Mouse (Mus musculus): ENCODE results near the gene Synpo2l. TPM values are rescaled to one million over a fixed set of nuclear protein-coding genes. Genes with fewer than 3 reads are reported as not detected.
A peak's percentile ranks its signal among the peaks of the same experiment; 100 is the strongest.

Gene Synpo2l
- total RNA-seq, 2 experiments from 2014 or later, result 230 to 272 TPM

DNA sequence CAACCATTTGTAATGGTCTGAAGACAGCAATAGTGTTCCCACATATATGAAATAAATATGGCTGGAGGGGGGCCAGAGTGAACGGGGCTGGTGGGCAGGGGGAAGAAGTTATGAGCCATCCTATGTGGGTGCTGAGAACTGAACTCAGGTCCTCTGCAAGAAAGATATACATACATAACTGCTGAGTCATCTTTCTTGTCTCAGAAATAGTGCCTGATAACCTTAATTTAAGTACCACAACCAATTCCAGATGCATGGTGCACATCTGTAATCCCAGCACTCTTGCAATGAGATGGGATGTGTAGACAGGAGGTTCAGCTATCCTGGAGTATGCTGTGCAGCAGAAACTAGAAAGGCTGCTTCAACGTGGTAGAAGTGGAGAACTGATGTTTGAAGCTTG is 13.6 kb upstream of the Synpo2l start:
- no peak for DNase-seq

- no peak for DNase-seq
Observed at GRCm38 (mm10) chr14:20677906-20678305, 9.8 kb upstream of the Synpo2l start.

GRCm38 (mm10) chr14:20674064-20674833 is 6.1 kb upstream of the Synpo2l start, which contains the start of gene Sec24c:
Gene Sec24c, plus strand, starts transcription at chr14:20674308.
- peak; percentile 99 for DNase-seq

DNA sequence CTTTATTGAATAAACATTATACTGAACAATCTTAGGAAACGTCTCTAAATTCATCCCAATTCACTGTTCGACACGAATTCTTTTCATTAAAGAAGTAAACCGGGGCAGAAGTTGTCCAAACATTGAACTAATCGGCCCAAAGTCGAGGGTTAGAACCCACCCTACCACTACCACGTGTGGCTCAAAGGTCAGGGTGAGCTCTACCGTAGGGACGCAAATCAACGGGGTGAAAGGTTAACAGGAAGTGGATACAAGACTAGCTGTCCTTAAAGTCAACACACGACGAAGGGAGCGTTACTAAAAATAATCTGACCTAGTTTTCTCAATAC is 5.5 kb upstream of the Synpo2l start:
- DNase-seq, result no peak

GRCm38 (mm10) chr14:20672990-20673389 is 4.8 kb upstream of the Synpo2l start:
- DNase-seq, result peak; percentile 69

GRCm38 (mm10) chr14:20667469-20667868 is 685 bp downstream of the Synpo2l start:
- no peak for DNase-seq

DNA sequence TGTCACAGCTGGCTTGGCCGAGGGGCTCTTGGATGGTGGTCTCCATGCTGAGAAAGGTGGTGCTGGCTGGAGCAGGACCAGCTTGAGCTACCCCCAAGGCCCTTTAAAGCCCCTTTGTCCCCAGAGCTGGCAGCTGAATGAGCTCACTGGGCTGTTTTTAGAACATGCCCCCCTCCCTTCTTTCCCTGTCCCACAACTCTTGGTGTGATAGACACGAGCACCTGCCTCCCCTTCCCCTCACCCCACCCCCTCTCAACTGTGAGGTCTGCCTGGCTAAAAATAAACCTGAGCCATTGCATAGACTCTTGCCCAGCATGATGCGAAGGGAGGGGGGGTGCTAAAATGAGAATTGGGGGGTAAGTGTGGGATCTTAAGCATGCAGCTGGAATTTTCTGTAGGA is 3.7 kb downstream of the Synpo2l start:
- DNase-seq, result peak; percentile 65

DNA sequence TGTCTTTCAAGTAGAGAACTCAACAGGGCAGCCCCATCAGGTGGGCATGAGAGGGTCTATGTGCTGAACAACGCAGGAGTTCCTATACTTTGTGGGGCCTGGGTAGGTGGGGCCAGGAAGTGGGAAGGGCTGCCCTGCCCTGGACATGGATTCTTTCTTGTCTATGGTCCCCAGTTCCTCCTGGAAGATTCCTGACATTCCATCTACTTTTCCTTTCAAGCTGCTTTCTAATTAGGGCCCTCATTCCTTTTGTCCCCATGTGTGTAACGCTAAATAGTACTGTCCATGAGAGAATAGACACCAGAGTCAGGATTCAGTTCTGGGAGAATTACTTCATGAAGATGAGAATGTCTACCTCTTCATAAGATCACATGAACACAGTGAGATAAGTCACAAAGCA is 4.6 kb downstream of the Synpo2l start:
- no peak for DNase-seq

GRCm38 (mm10) chr14:20662740-20663139 is 5.4 kb downstream of the Synpo2l start:
- no peak for DNase-seq

DNA sequence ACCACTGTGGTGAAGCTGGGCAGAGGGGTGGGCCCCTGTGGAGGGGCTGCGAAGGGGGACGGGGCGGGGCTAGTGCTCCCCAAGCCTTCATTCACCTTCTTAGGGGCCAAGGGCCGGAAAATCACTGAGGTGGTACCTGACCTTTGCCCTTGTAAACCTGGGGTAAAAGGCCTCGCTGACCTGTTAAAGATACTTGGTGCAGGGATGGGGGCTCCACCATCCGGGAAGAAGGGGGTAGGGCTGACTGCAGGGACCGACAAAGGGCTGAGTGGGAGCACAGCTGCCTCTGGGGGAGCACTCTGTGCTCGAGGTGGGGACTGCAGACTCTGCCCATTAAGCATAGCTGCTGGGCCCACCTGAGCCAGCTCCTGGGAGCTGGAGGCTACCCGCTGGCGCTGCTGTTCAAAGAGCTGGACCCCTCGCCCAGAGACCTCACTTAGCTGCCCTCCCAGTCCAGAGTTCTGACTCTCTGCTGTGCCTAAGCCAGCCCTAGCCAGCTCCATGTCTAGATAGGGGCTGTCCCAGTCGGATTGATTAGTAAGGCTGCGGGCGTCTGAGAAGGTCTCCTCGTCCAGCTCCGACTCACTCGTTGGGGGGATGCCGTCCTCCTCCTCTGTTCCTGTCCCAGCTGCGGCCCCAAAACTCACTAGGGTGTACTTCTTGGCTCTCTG is 6.4 kb downstream of the Synpo2l start:
- peak; percentile 43 for DNase-seq

- peak; percentile 96 for DNase-seq
Observed at GRCm38 (mm10) chr14:20660827-20661660, 7.1 kb downstream of the Synpo2l start.

- DNase-seq, result no peak
Observed at GRCm38 (mm10) chr14:20659687-20660086, 8.5 kb downstream of the Synpo2l start.

DNA sequence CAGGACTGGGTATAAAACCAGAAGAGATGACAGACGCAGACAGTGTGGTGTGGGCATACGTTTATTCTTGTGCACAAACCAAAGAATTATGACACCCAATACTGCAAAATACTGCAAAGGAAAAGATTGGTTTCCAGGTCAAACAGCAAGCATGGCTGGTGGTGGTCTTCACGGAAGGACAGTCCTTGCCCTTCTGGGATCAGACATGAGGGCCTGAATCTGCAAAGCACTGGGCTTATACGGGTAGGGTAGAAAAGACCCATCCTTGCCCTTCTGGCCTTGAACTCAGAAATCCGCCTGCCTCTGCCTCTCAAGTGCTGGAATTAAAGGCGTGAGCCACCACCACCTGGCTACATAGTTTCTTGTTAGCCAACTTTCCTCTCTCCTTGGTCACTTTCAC is 9.3 kb downstream of the Synpo2l start:
- DNase-seq, result no peak

GRCm38 (mm10) chr14:20658326-20658725 is 9.8 kb downstream of the Synpo2l start:
- peak; percentile 61 for DNase-seq

- DNase-seq, result no peak
Observed at GRCm38 (mm10) chr14:20656361-20656760, 11.8 kb downstream of the Synpo2l start, which contains the start of gene Myoz1. Gene Myoz1, minus strand, starts transcription at chr14:20656540.

DNA sequence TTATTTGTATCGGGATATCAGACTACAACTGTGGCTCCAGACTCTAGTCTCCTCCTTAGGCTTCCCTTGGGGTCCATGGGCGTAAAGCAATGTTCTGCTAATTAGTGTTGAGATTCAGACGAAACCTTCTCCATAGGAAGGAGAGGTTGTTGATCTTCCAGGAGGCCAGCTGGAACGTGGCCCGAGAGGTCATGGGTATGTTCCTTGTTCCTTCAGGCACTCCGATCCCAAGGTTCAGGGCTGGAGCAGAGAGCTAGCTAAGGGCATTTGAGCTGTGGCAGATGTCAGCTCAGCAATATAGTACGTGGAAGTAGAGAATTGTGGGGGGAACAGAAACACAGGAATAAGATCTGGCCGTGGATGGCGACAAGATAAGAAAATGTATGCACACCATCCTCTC is 12.4 kb downstream of the Synpo2l start:
- DNase-seq, result no peak

- no peak for DNase-seq
Observed at GRCm38 (mm10) chr14:20654690-20655421, 13.3 kb downstream of the Synpo2l start.

- DNase-seq, result no peak
Observed at GRCm38 (mm10) chr14:20651722-20652256, 16.4 kb downstream of the Synpo2l start.

DNA sequence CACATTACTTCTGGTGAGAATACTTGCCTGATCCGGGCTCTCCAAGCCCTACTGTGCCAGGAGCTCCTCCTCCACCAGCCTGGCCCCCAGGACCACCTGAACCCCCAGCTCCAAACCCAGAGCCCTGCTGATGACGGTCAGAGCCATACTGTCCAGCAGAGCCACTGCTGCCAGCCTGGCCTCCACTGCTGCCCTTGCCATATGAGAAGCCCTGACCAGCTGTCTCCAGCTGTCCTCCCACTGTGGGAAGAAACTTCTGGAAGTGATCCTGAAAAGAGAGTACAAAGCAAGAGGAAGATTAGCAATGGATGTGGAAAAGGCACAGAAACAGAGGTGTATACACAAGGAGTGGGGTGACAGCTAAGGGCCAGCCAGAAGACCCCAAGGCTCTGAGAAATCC is 17.2 kb downstream of the Synpo2l start:
- DNase-seq, result peak; percentile 45

DNA sequence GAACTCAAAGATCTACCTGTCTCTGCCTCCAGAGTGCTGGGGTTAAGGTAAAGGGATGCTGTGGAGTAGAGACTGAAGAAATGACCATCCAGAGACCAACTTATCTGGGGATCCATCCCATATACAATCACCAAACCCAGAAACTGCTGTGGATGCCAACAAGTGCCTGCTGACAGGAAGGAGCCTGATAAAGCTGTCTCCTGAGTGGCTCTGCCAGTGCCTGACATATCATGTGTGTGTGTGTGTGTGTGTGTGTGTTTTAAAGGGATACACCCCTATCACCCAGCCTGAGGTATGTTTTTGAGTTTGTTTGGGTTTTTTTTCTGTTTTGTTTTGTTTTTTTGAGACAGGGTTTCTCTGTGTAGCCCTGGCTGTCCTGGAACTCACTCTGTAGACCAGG is 21.8 kb downstream of the Synpo2l start:
- DNase-seq, result no peak

DNA sequence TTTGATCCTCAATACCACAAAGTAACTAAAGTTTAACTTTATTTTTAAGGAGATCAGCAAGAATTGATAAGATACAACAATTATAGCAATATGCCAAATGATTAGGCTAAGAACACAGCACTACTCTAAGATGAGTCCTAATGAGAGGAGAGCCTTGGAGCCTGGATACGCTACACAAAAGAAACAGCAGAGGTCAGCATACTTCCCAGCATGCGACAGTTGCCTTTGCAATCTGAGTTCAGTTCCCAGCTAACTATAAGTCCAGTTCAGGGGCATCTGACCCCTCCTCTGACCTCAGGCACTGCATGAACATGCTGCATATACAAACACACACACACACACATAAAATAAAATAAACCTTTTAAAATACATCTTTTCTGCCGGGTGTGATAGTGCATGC is 22.6 kb downstream of the Synpo2l start:
- no peak for DNase-seq

- DNase-seq, result no peak
Observed at GRCm38 (mm10) chr14:20641438-20641875, 26.7 kb downstream of the Synpo2l start.
